Mouse (Mus musculus) adipocyte (in vitro differentiated cells): ENCODE results near the gene 9330161L09Rik.

Experiments
- DNase-seq: peaks from one replicate; pipeline ENCODE4 v3.0.0-alpha.2; 2016; ENCODE audit warnings: low spot score

Gene 9330161L09Rik

GRCm38 (mm10) chr12:103389348-103389727 lies 18.3 kb downstream of the 9330161L09Rik start:
- DNase-seq, result peak; percentile 6

GRCm38 (mm10) chr12:103388505-103389347 lies 18.9 kb downstream of the 9330161L09Rik start, which contains the start of gene Otub2:
Gene Otub2, plus strand, starts transcription at chr12:103388682.
- DNase-seq, result peak; percentile 93

GRCm38 (mm10) chr12:103380226-103380625 lies 27.4 kb downstream of the 9330161L09Rik start:
- no peak for DNase-seq

- DNase-seq, result no peak
These were observed 30.8 kb downstream of the 9330161L09Rik start for GRCm38 (mm10) chr12:103376774-103377173.

GRCm38 (mm10) chr12:103376124-103376523 lies 31.5 kb downstream of the 9330161L09Rik start:
- DNase-seq, result no peak

- DNase-seq, result no peak
These were observed 33.9 kb downstream of the 9330161L09Rik start for GRCm38 (mm10) chr12:103373530-103374236.

- peak; percentile 14 for DNase-seq
These were observed 35.9 kb downstream of the 9330161L09Rik start for GRCm38 (mm10) chr12:103371711-103372110.

- no peak for DNase-seq
These were observed 36.8 kb downstream of the 9330161L09Rik start for GRCm38 (mm10) chr12:103370861-103371260.

GRCm38 (mm10) chr12:103368777-103369176 lies 38.8 kb downstream of the 9330161L09Rik start:
- no peak for DNase-seq

- DNase-seq, result no peak
These were observed 39.3 kb downstream of the 9330161L09Rik start for GRCm38 (mm10) chr12:103368326-103368669.

- DNase-seq, result peak; percentile 17
These were observed 39.8 kb downstream of the 9330161L09Rik start for GRCm38 (mm10) chr12:103367620-103368325.

- no peak for DNase-seq
These were observed 40.4 kb downstream of the 9330161L09Rik start for GRCm38 (mm10) chr12:103367171-103367570.

- DNase-seq, result no peak
These were observed 45.3 kb downstream of the 9330161L09Rik start for GRCm38 (mm10) chr12:103362336-103362735.

- DNase-seq, result peak; percentile 4
These were observed 45.9 kb downstream of the 9330161L09Rik start for GRCm38 (mm10) chr12:103361539-103362307.

GRCm38 (mm10) chr12:103360812-103361211 lies 46.8 kb downstream of the 9330161L09Rik start:
- no peak for DNase-seq

GRCm38 (mm10) chr12:103358951-103359801 lies 48.4 kb downstream of the 9330161L09Rik start:
- DNase-seq, result no peak

GRCm38 (mm10) chr12:103358216-103358615 lies 49.4 kb downstream of the 9330161L09Rik start:
- DNase-seq, result no peak
